ENCODE assay signal across 14 mouse cellular contexts in the genomic region with DNA sequence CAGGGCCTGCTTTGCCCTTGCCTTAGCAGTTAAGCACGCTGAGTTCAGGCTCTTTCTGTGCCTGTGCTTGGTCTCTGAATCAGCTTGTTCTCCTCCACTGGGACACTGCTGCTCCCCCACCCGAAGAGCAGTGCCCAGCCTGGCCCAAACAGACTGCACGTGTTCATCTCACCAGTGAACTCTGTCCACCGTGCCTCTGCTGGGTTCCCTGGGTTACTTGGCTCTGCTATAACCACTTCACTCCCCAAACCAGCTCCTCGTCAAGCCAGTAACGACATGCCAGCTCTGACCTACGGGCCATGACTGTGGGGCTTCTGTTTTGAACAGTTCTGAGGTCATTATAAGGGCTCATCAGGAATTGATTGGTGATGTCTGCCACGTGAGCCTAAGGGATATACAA. TPM values are rescaled to one million over a fixed set of nuclear protein-coding genes. Genes with fewer than 3 reads are reported as not detected.
DNase-seq lines count a peak whose midpoint lies in the region; ATAC-seq and TF ChIP-seq lines count a peak whose summit lies in the region.
"Had no signal": no experiment of that assay in that cellular context is flagged by ENCODE, and none has a peak within 500 bp of the region (broad histone marks: within the 10 kb centered on the region; RNA-seq: fewer than 3 reads in every experiment).

No protein-coding gene starts in this region.

- H3K4me3 ChIP-seq in liver, adult 2 months (ENCODE audit: insufficient read depth, low read depth, low read length): no peak overlapping the region
- no peak overlapping the region for H3K4me3 ChIP-seq in liver, embryonic 12.5 days
- no peak overlapping the region for H3K4me3 ChIP-seq in liver, embryonic 11.5 days (ENCODE audit: low read depth, low read length)
- H3K4me3 ChIP-seq: myocyte had no signal

- TF ChIP-seq CTCF in liver, adult 2 months (IDR thresholded peaks at IDR 0.05; ENCODE audit: low read depth, low read length): no peak

- DNase-seq in frontal cortex, postnatal 14 days (ENCODE audit: low spot score in 2 of 2): no peak
- DNase-seq in liver, adult 2 months (ENCODE audit: extremely low read depth, low read depth, low spot score): peak; percentile 100
- peak; percentile 22 for DNase-seq in adrenal gland, postnatal 25 days
- DNase-seq in kidney, postnatal 10 days: peak; percentile 64
- no peak for DNase-seq in liver, embryonic 11.5 days (ENCODE audit: low spot score)
- DNase-seq: cerebellum, adult 2 months; lung, postnatal 4 days had no signal

- no peaks in the 10 kb centered on the region for H3K36me3 ChIP-seq in liver, adult 2 months (ENCODE audit: control insufficient read depth, insufficient read depth, low read length)
- no peaks in the 10 kb centered on the region for H3K36me3 ChIP-seq in liver, embryonic 12.5 days
- no peaks in the 10 kb centered on the region for H3K36me3 ChIP-seq in liver, embryonic 11.5 days (ENCODE audit: control insufficient read depth, insufficient read depth, low read length)
- H3K36me3 ChIP-seq: G1E had no signal

- WGBS in liver, adult 2 months: 15% methylated on average over 8 of the region's 8 CpGs
- WGBS in liver, embryonic 12.5 days (ENCODE audit: insufficient replicate concordance): 49% methylated on average over 8 of the region's 8 CpGs
- 68% methylated on average over 8 of the region's 8 CpGs for WGBS in liver, embryonic 11.5 days

- ATAC-seq in frontal cortex, adult (ENCODE audit: low TSS enrichment): peak; percentile 34; the same call in 1 of the 2 replicates
- no peak for ATAC-seq in liver, embryonic 12.5 days
- no peak for ATAC-seq in inflammation-experienced regulatory T-cells, adult 6 months
- no peak for ATAC-seq in liver, embryonic 11.5 days (replicated peaks; ENCODE audit: low FRiP score)

- H3K9me3 ChIP-seq in liver, embryonic 12.5 days (replicated peaks): 0 out of 2 replicates have a peak, but pooled peaks cover 4% of the 10 kb centered on the region
- H3K9me3 ChIP-seq in liver, embryonic 11.5 days (ENCODE audit: control insufficient read depth, low read length): no peaks in the 10 kb centered on the region

- peak overlapping the region; percentile 23 for H3K9ac ChIP-seq in liver, adult 2 months (ENCODE audit: low read depth, low read length)
- H3K9ac ChIP-seq in liver, embryonic 12.5 days: no peak overlapping the region
- H3K9ac ChIP-seq in liver, embryonic 11.5 days (ENCODE audit: low read depth, low read length): no peak overlapping the region
- H3K9ac ChIP-seq: liver, embryonic 14.5 days had no signal

- peak overlapping the region; percentile 81 for H3K27ac ChIP-seq in liver, adult 2 months (replicated peaks; ENCODE audit: insufficient read depth, low read depth, low read length)
- no peak overlapping the region for H3K27ac ChIP-seq in liver, embryonic 12.5 days
- H3K27ac ChIP-seq in liver, embryonic 11.5 days (ENCODE audit: low read depth, low read length): no peak overlapping the region
- H3K27ac ChIP-seq: liver, embryonic 14.5 days had no signal

- H3K4me2 ChIP-seq in liver, embryonic 12.5 days: no peak overlapping the region
- H3K4me2 ChIP-seq in liver, embryonic 11.5 days: no peak overlapping the region

- H3K4me1 ChIP-seq in liver, adult 2 months (ENCODE audit: control insufficient read depth, insufficient read depth, low read length): peaks cover 36% of the 10 kb centered on the region
- H3K4me1 ChIP-seq in liver, embryonic 12.5 days: no peaks in the 10 kb centered on the region; the same call in 1 of the 2 replicates
- 0 out of 2 replicates have a peak, but pooled peaks cover 2% of the 10 kb centered on the region for H3K4me1 ChIP-seq in liver, embryonic 11.5 days (replicated peaks; ENCODE audit: control insufficient read depth, insufficient read depth, low read length)

- H3K79me2 ChIP-seq in liver, adult 2 months (ENCODE audit: control insufficient read depth, insufficient read depth, low read length): peaks cover 10% of the 10 kb centered on the region; the same call in 1 of the 2 replicates

- H3K27me3 ChIP-seq in liver, adult 2 months (ENCODE audit: control insufficient read depth, insufficient read depth, low read length): no peaks in the 10 kb centered on the region
- H3K27me3 ChIP-seq in liver, embryonic 12.5 days (replicated peaks): 0 out of 2 replicates have a peak, but pooled peaks cover 9% of the 10 kb centered on the region
- H3K27me3 ChIP-seq in liver, embryonic 11.5 days (replicated peaks; ENCODE audit: control insufficient read depth, insufficient read depth, low read length): no peaks in the 10 kb centered on the region

- no peak for TF ChIP-seq POLR2A in liver, adult 2 months (IDR thresholded peaks at IDR 0.05; ENCODE audit: extremely low read depth, insufficient read depth, low read length)

RNA-seq across cellular contexts. Expression of gene Klhdc7a, which starts 4.8 kb away (rescaled TPM):
- 5.2 and 6.8 TPM in 2 replicates for total RNA-seq in liver, adult 2 months (2014; rRNA removed)
- polyA plus RNA-seq in liver, adult 2 months (2012; rRNA removed): 4.4 and 7.8 TPM in 2 replicates
- 0.06 and 0.10 TPM in 2 replicates for polyA plus RNA-seq in liver, embryonic 12.5 days (2016; fragmentation: Nextera tagmentation; extraction: Ambion mirVana)
- 10.8 and 11.9 TPM in 2 replicates for total RNA-seq in adrenal gland, postnatal 25 days (2021)
- polyA plus RNA-seq in inflammation-experienced regulatory T-cells, adult 6 months (2017; shearing (Covaris generic)): under 1 TPM in 1 of 3 experiments, not detected in 2; 0.08 TPM
- polyA plus RNA-seq in liver, embryonic 11.5 days (2014; fragmentation: Nextera tagmentation; extraction: Ambion mirVana): 0.03 TPM in 1 of 2 replicates, not detected in the other
- total RNA-seq: hematopoietic stem cell, adult 5-6 weeks had no signal
- polyA plus RNA-seq: G1E, myocyte had no signal

Comparison
In these comparisons a context has a peak if more than half of its experiments do, and no peak if none do; other contexts are left out.
1. DNase-seq: peak in liver, adult 2 months (single experiment), adrenal gland, postnatal 25 days (single experiment) and kidney, postnatal 10 days (single experiment); none in frontal cortex, postnatal 14 days (0 of 2) and liver, embryonic 11.5 days (single experiment).